Mouse (Mus musculus): ENCODE data around the gene Gm28305. TPM values are rescaled to one million over a fixed set of nuclear protein-coding genes. Genes with fewer than 3 reads are reported as not detected.

Gene Gm28305
- total and polyA plus RNA-seq, 3 experiments, result not detected

DNA sequence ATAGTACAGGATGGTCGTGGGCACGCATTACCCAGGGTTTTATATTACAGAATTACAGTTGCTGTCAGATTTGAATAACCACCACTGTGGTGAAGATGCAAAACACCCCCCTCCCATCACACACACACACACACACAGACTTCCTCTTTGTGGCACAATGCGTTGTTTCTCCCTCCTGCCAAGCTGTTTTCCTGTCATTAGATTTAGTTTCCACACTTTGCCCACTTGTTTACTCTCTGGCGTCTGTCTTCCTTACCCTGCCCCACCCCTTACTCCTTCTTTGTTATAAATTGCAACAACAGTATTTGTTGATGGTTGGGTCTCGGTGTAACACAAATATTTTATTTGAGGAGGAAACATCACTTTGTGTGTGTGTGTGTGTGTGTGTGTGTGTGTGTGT is 57.8 kb downstream of the Gm28305 start:
- Histone ChIP-seq H3K79me2 (replicated peaks; ENCODE audit: control insufficient read depth, extremely low read depth, insufficient read depth, poor library complexity, severe bottlenecking) (no peaks in the 10 kb centered on the region), H3K27me3 (replicated peaks) (no peaks in the 10 kb centered on the region), H3K9me3 (replicated peaks; ENCODE audit: low read length) (no peaks in the 10 kb centered on the region), H3K36me3 (replicated peaks in 1 of 2; ENCODE audit: control insufficient read depth in 1 of 2, insufficient read depth in 1 of 2, low read length in 1 of 2) (peaks cover 0 to 25% of the 10 kb centered on the region in 2 experiments), H3K27ac (ENCODE audit: insufficient read depth, low read depth) (no peak overlapping the region), H3K4me3 (replicated peaks in 1 of 3; ENCODE audit: low read depth in 2 of 3, low read length in 2 of 3, poor library complexity in 1 of 3) (no peak overlapping the region), H3K4me2 (ENCODE audit: insufficient read depth, low read depth, poor library complexity, severe bottlenecking) (no peak overlapping the region), H3K9ac (ENCODE audit: insufficient read depth, low read depth) (no peak overlapping the region), H3K4me1 (ENCODE audit: control insufficient read depth in 1 of 2, insufficient read depth in 2 of 2) (peaks cover 14 to 68% of the 10 kb centered on the region in 2 experiments)
- in situ Hi-C loops (cut with MboI; ENCODE audit: low pct_ligation_motif_present, low pct_unique_long_range_greater_than_20kb, low sequenced_read_pairs), result no loop called here
- DNase-seq (ENCODE audit: extremely low read depth), result peak; percentile 68
- TF ChIP-seq PAX5 (IDR thresholded peaks at IDR 0.05; ENCODE audit: low read length) (no peak), UBTF (IDR thresholded peaks at IDR 0.05; ENCODE audit: low read depth, low read length) (no peak), KAT2A (IDR thresholded peaks at IDR 0.05; ENCODE audit: insufficient replicate concordance, low read length) (no peak), BHLHE40 (IDR thresholded peaks at IDR 0.05; ENCODE audit: low read depth, low read length) (peak; percentile 60), ZNF384 (IDR thresholded peaks at IDR 0.05; ENCODE audit: low read depth, low read length) (no peak), MXI1 (IDR thresholded peaks at IDR 0.05; ENCODE audit: low read depth, low read length) (no peak), TBP (conservative IDR thresholded peaks at IDR 0.05; ENCODE audit: low read depth, low read length) (no peak), CTCF (conservative IDR thresholded peaks at IDR 0.05 in 1 of 2, IDR thresholded peaks at IDR 0.05 in 1 of 2; ENCODE audit: low read depth in 2 of 2, low read length in 2 of 2) (no peak), CHD1 (IDR thresholded peaks at IDR 0.05; ENCODE audit: low read depth, low read length) (no peak), ETS1 (conservative IDR thresholded peaks at IDR 0.05; ENCODE audit: low read depth, low read length) (peak; percentile 19; the same call in 1 of the 2 replicates), MAX (IDR thresholded peaks at IDR 0.05; ENCODE audit: low read length) (no peak)
- dilution Hi-C loops (cut with MboI; ENCODE audit: extremely low pct_ligation_motif_present, extremely low pct_unique_long_range_greater_than_20kb, low sequenced_read_pairs), result no loop called here

DNA sequence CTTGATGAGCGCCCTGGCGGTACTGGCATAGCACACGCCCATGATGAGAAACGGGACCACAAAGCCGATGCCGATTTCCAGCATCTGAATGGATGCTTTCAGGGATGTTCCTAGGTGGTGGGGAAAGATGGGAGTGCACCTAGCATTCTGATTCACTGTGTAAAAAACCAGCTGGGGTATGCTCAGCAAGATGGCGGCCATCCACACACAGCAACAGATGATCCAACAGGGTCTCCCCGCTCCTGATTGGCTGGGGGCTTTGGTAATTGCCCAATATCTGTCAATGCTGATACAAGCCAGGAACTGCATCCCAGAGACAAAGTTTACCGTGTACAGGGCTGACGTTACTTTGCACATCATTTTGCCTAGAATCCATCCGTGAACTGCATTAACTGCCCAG is 58.6 kb downstream of the Gm28305 start:
- H3K4me1 ChIP-seq (ENCODE audit: control insufficient read depth in 1 of 2, insufficient read depth in 2 of 2), result peaks cover 17 to 74% of the 10 kb centered on the region in 2 experiments
- peaks cover 0 to 25% of the 10 kb centered on the region in 2 experiments for H3K36me3 ChIP-seq (replicated peaks in 1 of 2; ENCODE audit: control insufficient read depth in 1 of 2, insufficient read depth in 1 of 2, low read length in 1 of 2)
- H3K27me3 ChIP-seq (replicated peaks), result no peaks in the 10 kb centered on the region
- dilution Hi-C loops (cut with MboI; ENCODE audit: extremely low pct_ligation_motif_present, extremely low pct_unique_long_range_greater_than_20kb, low sequenced_read_pairs), result no loop called here
- no peak overlapping the region for H3K27ac ChIP-seq (ENCODE audit: insufficient read depth, low read depth)
- peak; percentile 54; the same call in 1 of the 2 replicates for TF ChIP-seq CHD2 (IDR thresholded peaks at IDR 0.05; ENCODE audit: low read length)
- TF ChIP-seq JUN (IDR thresholded peaks at IDR 0.05; ENCODE audit: insufficient read depth, low read depth, low read length), result no peak
- no peak for TF ChIP-seq JUND (conservative IDR thresholded peaks at IDR 0.05; ENCODE audit: low read depth, low read length)
- TF ChIP-seq CTCF (conservative IDR thresholded peaks at IDR 0.05 in 1 of 2, IDR thresholded peaks at IDR 0.05 in 1 of 2; ENCODE audit: low read depth in 2 of 2, low read length in 2 of 2), result no peak
- no peak overlapping the region for H3K4me3 ChIP-seq (replicated peaks in 1 of 3; ENCODE audit: low read depth in 2 of 3, low read length in 2 of 3, poor library complexity in 1 of 3)
- DNase-seq (ENCODE audit: extremely low read depth), result no peak
- H3K79me2 ChIP-seq (replicated peaks; ENCODE audit: control insufficient read depth, extremely low read depth, insufficient read depth, poor library complexity, severe bottlenecking), result no peaks in the 10 kb centered on the region
- in situ Hi-C loops (cut with MboI; ENCODE audit: low pct_ligation_motif_present, low pct_unique_long_range_greater_than_20kb, low sequenced_read_pairs), result no loop called here
- H3K4me2 ChIP-seq (ENCODE audit: insufficient read depth, low read depth, poor library complexity, severe bottlenecking), result no peak overlapping the region
- H3K9me3 ChIP-seq (replicated peaks; ENCODE audit: low read length), result no peaks in the 10 kb centered on the region
- no peak overlapping the region for H3K9ac ChIP-seq (ENCODE audit: insufficient read depth, low read depth)

DNA sequence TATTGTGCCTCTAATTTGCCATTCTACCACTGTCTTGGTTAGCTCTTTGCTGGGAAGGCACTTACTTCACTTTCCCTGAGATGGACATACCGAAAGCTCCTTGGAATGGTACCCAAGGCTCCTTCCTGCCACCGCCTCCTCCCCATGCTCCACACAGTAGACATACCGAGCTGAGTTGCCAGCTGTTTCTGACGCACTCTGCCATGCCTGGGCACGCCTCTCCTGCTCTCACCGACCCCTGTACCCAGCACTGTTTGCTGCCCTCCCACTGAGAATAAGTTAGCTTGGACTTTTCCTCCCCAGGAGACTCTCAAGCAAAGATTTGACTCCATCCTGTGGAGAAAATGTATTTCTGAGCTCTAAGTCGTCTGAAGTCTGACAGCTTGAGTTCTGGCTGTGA is 60.4 kb downstream of the Gm28305 start:
- no peak overlapping the region for H3K27ac ChIP-seq (ENCODE audit: insufficient read depth, low read depth)

More for the DNA sequence above, 60.4 kb downstream of the Gm28305 start:
- TF ChIP-seq CHD2 (IDR thresholded peaks at IDR 0.05; ENCODE audit: low read length), result no peak
- TF ChIP-seq ELF1 (IDR thresholded peaks at IDR 0.05; ENCODE audit: low read depth, low read length), result no peak
- TF ChIP-seq UBTF (IDR thresholded peaks at IDR 0.05; ENCODE audit: low read depth, low read length), result no peak
- TF ChIP-seq MXI1 (IDR thresholded peaks at IDR 0.05; ENCODE audit: low read depth, low read length), result no peak
- no peak for TF ChIP-seq SIN3A (IDR thresholded peaks at IDR 0.05; ENCODE audit: low read length)
- TF ChIP-seq NRF1 (IDR thresholded peaks at IDR 0.05; ENCODE audit: low read depth, low read length), result no peak
- no peak for TF ChIP-seq SMC3 (IDR thresholded peaks at IDR 0.05; ENCODE audit: low read depth, low read length)
- no peak for TF ChIP-seq E2F4 (IDR thresholded peaks at IDR 0.05; ENCODE audit: insufficient replicate concordance, low read depth, low read length)
- no peaks in the 10 kb centered on the region for H3K79me2 ChIP-seq (replicated peaks; ENCODE audit: control insufficient read depth, extremely low read depth, insufficient read depth, poor library complexity, severe bottlenecking)
- no peaks in the 10 kb centered on the region for H3K27me3 ChIP-seq (replicated peaks)
- dilution Hi-C loops (cut with MboI; ENCODE audit: extremely low pct_ligation_motif_present, extremely low pct_unique_long_range_greater_than_20kb, low sequenced_read_pairs), result no loop called here
- no peak overlapping the region for H3K4me3 ChIP-seq (replicated peaks in 1 of 3; ENCODE audit: low read depth in 2 of 3, low read length in 2 of 3, poor library complexity in 1 of 3)
- in situ Hi-C loops (cut with MboI; ENCODE audit: low pct_ligation_motif_present, low pct_unique_long_range_greater_than_20kb, low sequenced_read_pairs), result no loop called here
- no peaks in the 10 kb centered on the region for H3K9me3 ChIP-seq (replicated peaks; ENCODE audit: low read length)
- H3K36me3 ChIP-seq (replicated peaks in 1 of 2; ENCODE audit: control insufficient read depth in 1 of 2, insufficient read depth in 1 of 2, low read length in 1 of 2), result peaks cover 0 to 14% of the 10 kb centered on the region in 2 experiments
- no peak overlapping the region for H3K9ac ChIP-seq (ENCODE audit: insufficient read depth, low read depth)
- peaks cover 17 to 84% of the 10 kb centered on the region in 2 experiments for H3K4me1 ChIP-seq (ENCODE audit: control insufficient read depth in 1 of 2, insufficient read depth in 2 of 2)
- H3K4me2 ChIP-seq (ENCODE audit: insufficient read depth, low read depth, poor library complexity, severe bottlenecking), result no peak overlapping the region
- DNase-seq (ENCODE audit: extremely low read depth), result no peak
